Mouse (Mus musculus): ENCODE measurements around the gene Tmem176a.
"Not testable (repeated sequence)": the region's sequence is repeated elsewhere in the genome, so short reads cannot be mapped to it uniquely, and the experiment has no call there.

The Tmem176a gene

GRCm38 (mm10) chr6:48842111-48842842 is 1.6 kb downstream of the Tmem176a start:
- peak; percentile 55 for DNase-seq (ENCODE audit: low read depth, low spot score)

DNA sequence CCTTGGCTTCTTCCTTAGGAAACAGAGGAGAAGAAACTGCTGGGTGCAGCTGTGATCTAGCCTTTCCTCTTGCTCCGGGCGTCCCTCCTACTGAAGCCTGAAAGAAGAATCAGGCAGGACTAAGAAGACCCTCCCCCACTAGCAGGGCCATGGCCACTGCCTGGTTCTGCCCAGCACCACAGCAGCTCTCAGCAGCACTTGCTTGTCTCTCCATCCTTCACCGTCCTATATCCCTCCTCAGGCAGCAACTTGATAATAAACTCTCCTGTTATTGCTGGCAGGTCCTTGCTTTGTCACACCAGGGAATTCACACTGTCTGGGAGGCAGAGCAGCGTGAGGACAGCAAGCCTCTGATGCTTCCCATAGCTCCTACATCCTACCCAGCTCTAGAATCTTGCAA is 4.4 kb downstream of the Tmem176a start:
- DNase-seq (ENCODE audit: low read depth, low spot score): no peak

DNA sequence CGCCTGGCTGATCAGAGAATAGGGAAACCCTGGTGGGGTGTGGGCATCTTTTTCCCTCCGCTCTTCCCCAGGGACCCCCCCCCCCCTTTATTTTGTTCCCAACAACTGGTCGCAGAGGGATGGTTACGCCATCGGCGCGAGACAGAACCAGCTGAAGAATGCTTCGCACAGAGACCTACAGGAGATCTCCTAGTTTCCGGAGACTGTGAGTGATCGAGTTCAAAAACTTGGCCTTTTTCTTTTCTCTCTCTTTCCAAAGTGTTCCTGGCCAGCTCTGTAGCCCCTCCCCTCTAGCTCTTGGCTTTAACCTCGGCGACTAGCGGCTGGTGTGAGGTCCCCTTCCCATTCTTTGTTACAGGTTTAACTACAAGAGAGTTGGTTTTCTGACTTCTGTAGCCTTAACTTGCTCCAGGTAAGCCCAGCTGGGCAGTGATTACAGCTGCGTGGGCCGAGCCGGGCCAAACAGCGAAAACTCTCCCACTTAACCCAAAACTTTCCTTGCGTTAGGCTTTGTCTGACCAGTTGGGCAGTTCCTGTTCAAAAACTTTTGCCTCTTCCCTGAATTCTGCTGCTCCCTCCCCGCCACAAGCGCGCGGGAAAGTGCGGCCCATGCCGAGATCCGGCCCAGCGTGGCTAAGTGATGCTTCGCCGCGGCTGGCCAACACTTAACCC is 11.2 kb downstream of the Tmem176a start:
- DNase-seq (ENCODE audit: low read depth, low spot score): no peak

- DNase-seq (ENCODE audit: low read depth, low spot score): no peak
Measured at GRCm38 (mm10) chr6:48854155-48854554, 13.4 kb downstream of the Tmem176a start.

DNA sequence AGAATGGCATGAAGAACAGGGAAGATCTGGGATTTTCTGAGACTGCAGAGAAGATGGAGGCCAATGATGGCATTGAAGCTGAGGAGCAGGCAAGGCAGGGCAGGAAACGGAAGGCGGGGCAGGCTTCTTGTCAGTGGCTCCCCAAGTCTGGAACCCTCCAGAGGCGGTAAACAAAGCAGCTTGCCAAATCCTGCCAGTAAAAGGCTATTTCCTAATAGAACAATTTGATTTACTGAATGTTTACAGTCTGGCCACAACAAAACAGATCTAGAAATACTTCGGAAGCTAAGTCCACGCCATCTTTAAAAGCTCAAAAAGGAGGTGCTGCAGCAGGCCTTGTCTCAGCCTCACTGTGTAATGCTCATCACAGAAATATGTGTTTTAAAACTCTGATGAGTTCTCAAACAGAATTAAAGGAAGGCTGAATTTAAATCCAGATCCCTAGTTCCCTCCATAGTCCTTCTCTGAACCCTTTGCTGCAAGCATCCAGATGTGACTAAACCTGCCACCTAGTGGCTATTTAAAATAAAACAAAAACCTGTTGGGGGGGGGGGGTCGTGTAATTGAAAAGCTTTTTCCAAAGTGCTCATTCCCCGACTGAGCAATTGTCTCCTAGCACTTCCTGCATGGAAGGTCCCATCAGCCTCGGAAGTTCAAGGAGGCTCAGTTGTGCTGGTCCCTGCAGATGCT is 17.0 kb downstream of the Tmem176a start:
- DNase-seq (ENCODE audit: low read depth, low spot score): peak; percentile 51

DNA sequence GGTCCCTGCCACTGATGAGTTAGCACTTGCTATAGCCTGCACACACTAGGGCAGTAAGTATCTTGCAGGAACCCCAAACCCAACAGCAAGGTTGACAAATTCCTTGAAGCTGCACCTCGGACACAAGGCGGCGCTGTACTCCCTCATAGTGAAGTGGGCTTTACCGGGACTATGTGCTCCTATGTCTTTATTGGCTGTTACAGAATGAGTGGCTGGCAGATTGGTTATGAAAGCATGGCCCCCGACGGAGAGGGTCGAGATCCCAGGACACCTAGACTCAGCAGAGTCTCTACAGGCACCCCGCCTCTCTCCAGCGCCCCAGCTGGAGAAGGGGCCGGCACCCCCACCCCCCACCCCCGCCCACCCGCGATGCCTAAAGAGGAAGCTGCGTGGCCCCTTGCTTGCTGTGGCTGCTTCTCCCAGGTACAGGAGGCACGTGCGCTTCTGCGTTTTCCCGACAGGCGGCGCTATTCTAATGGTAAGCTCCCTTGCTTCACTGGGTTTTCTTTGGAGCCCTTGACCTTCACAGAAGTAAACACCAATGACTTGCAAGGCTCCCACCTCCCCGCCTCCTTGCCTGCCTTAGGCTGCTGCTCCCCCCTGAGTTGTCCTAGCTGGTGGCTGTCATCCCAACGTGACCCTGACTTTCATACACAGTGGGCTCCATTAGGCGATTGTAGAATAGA is 19.6 kb downstream of the Tmem176a start:
- DNase-seq (ENCODE audit: low read depth, low spot score): peak; percentile 78

GRCm38 (mm10) chr6:48860851-48861250 is 20.1 kb downstream of the Tmem176a start:
- no peak for DNase-seq (ENCODE audit: low read depth, low spot score)

DNA sequence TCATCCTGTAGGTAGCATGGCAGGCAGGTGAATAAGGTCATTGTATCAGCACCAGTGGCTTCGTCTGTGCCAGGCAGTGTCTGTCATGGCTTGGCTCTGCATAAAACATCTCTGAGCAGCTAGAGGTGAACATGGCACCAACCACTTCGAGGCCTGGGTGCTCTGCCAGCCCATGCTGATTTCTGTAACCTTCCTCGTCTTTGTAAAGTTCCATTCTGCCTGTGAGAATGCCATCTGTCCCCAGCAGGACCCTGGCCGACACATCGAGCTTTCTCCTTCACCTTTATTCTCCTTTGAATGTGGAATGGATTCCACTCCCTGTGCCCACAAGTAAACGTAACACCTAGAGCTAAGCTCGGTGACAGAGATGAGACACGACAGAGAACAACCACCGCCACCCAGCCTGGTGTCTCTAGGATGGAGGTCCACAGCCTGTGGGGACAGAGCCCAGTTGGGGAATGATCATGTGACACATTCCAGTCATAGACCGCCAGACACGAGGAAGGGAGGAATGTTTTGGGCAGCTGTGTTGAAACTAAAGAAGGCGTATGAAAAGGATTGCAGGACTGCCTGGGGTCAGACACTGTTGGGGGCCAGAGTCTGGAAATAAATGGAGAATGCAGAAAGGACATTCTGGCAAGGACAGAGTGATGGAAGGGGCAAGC is 21.0 kb downstream of the Tmem176a start:
- DNase-seq (ENCODE audit: low read depth, low spot score): no peak

DNA sequence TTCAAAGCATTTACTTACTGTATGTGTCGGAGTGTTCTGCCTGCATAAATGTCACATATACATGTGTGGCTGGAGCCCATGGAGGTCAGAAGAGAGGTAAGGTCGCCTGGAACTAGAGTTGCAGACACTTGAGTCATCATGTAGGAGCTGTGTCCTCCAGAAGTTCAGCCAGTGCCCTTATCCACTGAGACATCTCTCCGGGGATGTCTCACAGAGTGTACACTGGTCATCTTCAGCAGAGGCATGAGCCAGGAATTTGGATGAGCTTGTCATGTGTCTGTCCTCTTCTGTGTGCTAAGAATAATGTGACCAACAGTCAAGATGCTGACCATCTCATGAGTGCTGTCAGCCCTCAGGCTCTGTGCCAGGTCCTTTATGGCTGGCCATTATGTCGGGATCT is 22.1 kb downstream of the Tmem176a start:
- no peak for DNase-seq (ENCODE audit: low read depth, low spot score)

GRCm38 (mm10) chr6:48863488-48863887 is 22.8 kb downstream of the Tmem176a start:
- no peak for DNase-seq (ENCODE audit: low read depth, low spot score)

DNA sequence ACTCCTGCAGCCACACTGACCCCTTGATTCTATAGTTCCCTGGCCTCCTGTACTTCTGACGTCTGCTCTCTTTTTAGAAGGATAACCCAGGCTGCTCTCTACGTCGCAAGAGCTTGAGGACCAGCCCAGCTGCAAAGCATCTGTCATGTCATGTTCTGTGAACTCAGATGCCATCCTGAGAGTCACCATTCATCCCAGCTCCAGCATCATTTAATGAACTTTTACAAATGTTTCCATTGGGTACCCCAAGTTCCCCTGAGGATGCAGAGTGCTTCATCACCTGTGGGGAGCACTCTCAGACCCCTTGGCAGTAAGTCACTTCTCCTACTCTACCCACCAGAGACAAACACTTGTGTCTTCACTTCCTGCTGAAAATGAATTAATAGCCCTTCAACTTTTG is 23.5 kb downstream of the Tmem176a start:
- no peak for DNase-seq (ENCODE audit: low read depth, low spot score)

GRCm38 (mm10) chr6:48864723-48865122 is 24.0 kb downstream of the Tmem176a start:
- no peak for DNase-seq (ENCODE audit: low read depth, low spot score)

DNA sequence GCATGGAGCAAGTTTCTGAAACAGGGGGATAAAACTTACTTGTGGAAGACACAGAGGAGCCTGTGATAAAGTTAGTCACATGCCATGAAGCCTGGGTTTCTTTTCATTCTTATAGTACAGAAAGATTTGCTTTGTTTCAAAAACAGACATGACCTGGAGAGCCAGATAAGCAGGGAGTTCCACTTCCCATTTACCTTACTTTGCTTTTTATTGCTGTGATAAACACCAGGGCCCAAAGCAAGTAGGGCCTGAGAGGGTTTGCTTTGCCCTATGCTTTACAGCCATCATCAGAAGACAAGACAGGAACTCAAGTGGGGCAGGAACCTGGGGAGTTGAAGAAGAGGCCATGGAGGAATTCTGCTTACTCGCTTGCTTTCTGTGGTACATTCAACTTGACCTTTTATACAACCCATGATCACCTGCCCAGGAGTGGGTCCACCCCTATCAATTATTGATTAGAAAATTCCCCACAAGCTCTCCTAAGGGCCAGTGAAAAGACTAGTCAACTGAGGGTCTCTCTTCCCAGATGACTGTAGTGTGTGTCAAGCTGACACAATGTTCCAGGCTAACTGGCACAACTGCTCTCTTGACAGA is 24.5 kb downstream of the Tmem176a start:
- DNase-seq (ENCODE audit: low read depth, low spot score): no peak

DNA sequence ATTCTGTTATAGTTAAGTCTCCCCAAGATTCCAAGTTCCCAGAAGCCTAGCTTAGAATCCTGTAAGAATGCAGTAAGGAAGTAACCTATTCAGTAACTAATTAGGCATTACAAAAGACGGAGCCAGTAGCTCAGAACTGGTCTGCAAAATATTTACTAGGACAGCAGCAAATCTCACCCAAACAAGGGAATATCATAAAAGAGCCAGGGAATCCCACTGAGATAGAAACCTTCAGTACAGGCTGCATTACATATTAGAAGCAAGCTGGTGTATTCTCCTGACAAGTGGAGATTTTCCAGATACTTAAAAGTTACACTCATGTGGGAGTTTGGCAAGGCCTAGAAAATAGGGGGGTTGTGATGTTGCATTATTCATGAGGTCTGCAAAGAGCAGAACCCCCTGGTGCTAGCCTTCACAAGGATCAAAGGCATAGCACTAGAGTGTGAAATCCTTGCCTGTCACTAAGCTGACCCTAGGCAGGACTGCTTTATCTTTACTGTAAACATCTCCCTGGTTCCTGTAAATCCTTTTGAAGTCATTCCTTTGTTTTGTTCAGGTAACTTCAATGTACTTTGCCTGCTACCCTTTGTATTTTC is 25.7 kb downstream of the Tmem176a start:
- not testable (repeated sequence) for DNase-seq (ENCODE audit: low read depth, low spot score)

GRCm38 (mm10) chr6:48867158-48867557 is 26.4 kb downstream of the Tmem176a start:
- DNase-seq (ENCODE audit: low read depth, low spot score): no peak

DNA sequence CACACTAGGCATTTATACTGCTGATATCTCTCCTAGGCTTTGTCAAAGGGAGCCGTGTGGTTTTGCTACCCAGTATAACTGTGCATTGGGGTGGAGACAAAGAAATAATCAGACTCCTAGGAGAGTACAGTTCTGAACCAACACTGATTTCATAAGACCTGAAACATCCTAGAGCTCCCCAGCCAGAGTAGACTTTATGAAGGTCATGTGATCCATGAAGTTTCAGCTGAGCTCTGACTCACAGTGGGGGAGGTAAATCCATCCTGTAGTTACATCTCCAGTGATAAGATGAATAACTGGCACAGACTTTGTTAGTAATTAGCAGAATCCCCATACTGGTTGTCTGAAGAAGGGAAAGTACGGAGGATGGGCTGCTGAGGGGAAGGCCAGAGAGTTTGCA is 29.1 kb downstream of the Tmem176a start:
- no peak for DNase-seq (ENCODE audit: low read depth, low spot score)

- DNase-seq (ENCODE audit: low read depth, low spot score): no peak
Measured at GRCm38 (mm10) chr6:48872596-48872995, 31.9 kb downstream of the Tmem176a start, which contains the start of gene Aoc1. Aoc1 (plus strand) TSS chr6:48872896.

GRCm38 (mm10) chr6:48874576-48874975 is 33.9 kb downstream of the Tmem176a start:
- DNase-seq (ENCODE audit: low read depth, low spot score): no peak

DNA sequence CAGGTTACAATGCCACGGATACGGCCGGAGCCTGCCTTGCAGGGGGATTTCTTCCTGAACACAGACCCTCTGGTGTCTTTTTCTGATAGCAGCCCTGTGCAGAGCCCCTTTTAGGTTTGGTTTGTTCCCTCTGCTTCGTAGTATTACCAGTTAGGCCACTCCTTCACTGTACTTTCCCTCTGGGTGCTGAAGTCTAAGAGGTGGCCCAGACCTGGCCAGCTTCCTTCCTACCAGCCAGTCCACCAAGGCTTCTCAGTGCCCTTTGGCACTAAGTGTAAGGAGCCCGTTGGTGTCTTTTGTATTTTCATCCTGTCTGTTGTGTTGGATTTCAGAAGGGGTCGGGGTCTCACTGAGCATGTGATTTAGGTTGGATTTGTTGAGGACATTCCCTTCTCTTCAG is 34.8 kb downstream of the Tmem176a start:
- no peak for DNase-seq (ENCODE audit: low read depth, low spot score)

GRCm38 (mm10) chr6:48876510-48877135 is 35.9 kb downstream of the Tmem176a start:
- DNase-seq (ENCODE audit: low read depth, low spot score): no peak

Measured in CD4-positive, CD25-positive, alpha-beta regulatory T cell, adult 2 months (primary cell).